Mouse (Mus musculus): ENCODE data around the gene Nr2f6. TPM values are rescaled to one million over a fixed set of nuclear protein-coding genes. Genes with fewer than 3 reads are reported as not detected.
A peak's percentile ranks its signal among the peaks of the same experiment; 100 is the strongest.
"Not testable (repeated sequence)": the region's sequence is repeated elsewhere in the genome, so short reads cannot be mapped to it uniquely, and the experiment has no call there.

The Nr2f6 gene
- total RNA-seq, 2 experiments from 2014 or later, result 70.5 to 80.8 TPM

DNA sequence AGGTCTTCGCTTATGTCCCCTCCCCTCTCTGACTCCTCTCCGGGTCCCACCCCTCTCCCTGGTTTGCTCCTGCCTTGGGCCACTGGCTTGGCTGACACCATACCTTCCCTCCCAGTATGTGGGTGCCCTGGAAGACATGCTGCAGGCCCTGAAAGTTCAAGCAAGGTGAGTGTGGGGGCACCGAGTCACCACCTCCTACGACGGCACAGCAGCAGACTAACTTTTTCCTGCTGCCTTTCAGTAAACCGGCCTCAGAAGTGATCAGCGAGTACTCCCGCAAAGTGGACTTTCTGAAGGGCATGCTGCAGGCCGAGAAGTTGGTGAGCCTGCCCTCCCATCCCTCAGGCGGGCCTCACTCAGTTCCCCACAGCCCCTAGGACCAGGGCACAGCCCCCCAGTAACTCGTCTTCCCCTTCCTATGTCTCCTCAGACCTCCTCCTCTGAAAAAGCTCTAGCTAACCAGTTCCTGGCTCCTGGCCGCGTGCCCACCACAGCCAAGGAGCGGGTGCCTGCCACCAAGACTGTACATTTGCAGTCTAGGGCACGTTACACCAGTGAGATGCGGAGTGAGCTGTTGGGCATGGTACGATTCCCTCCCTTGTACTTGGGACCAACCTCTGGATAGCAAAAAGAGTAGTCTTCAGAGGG lies 14.1 kb downstream of the Nr2f6 start:
- DNase-seq, result peak; percentile 53

GRCm38 (mm10) chr8:71366771-71367528 lies 14.8 kb downstream of the Nr2f6 start, which contains the start of gene Use1:
Gene Use1 (plus strand): TSS chr8:71366848.
- peak; percentile 93 for DNase-seq

DNA sequence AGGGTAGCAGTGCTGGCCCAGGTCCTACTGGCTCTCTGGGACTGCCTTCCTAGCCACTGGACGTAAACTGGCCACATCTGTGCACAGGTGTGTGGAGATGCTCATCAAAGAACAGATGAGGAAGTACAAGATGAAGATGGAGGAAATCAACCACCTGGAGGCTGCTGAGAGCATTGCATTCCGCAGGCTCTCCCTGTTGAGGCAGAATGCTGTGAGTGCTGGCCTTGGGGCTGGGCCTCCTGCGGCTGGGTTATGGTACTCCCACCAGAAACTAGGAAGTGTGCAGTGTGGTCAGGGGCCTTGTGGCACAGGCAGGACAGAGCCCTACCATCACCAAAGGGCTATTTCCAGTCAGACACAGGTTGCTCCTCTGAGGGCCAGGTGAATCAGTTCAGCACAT lies 23.7 kb downstream of the Nr2f6 start:
- DNase-seq, result no peak

- no peak for DNase-seq
Observed at GRCm38 (mm10) chr8:71351520-71351919, 30.2 kb downstream of the Nr2f6 start.

DNA sequence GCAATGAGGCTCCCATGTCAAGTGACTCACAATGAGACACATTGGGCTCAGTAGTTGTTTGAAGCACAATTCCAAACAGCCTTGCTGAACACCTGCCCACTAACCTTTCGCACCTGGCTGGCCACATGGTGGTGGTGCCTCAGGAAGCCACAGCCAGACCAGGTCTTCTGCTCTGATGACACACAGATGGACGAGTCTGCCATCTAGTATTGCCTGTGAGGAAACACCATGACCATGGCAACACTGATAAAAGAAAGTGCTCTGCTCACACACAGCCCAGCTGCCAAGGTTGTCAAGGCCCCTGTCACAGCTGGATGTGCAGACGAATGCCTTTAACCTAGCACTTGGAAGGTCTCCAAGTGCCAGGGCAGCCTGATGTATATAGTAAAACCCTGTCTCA lies 30.6 kb downstream of the Nr2f6 start:
- peak; percentile 24 for DNase-seq

DNA sequence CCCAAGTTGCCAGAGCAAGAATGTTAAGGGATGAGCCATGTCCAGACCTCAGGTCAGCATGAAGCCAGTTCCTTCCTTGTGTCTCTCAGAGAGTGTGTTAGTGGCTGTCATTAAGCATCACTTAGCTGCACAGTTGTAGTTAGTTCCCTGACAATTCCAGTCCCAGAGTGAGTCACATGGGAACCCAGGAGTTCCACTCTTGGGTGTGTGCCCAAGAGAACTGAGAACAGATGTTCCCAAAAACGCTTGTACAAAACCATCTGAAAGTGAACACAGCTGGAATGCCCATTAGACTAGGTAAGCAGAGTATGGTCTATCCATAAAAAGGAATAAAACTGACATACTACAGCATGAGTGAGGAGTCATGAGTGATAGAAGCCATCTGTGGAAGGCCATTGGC lies 35.2 kb downstream of the Nr2f6 start:
- no peak for DNase-seq

DNA sequence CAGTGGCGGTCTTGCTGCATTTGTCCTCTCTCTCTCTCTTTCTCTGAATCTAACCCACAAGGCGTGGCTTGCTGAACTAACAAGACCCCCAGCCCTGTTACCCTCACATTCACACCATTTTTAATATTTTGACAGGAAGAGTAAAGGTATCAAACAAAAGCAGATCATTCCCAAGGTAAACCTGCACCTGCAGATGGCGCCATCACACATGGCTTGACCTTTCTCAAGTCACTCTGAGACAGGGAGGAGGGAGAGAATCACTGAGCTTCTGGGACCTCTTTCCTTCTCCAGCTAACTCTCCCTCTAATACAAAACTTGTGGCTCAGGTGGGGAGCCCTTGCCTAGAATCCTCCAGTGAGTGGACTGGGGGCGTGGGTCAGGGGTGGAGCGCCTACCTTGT lies 41.1 kb downstream of the Nr2f6 start:
- DNase-seq, result peak; percentile 51

DNA sequence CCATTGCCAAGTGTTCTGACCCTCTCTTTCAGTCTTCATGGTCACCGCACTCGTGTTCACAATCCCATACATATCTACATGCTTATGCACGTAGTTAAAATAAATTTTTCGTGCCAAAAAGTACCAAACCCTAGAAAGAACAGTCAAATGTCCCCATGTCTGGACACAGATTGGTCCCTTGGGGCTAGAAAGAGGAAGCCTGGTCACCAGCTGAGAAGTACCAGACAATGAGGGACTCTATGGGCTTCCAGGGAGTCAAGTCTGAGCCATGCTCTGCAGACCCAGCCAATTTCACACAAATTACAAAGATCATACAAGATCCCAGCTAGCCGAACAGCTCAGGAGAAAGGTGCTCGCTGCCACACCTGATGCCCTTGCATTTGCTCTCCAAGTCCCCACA lies 43.9 kb downstream of the Nr2f6 start:
- not testable (repeated sequence) for DNase-seq

- peak; percentile 40 for DNase-seq
Observed at GRCm38 (mm10) chr8:71324848-71325247, 56.9 kb downstream of the Nr2f6 start.

Other genes starting within 250 kb of the Nr2f6 start
- 10 to 100 TPM; 32.3 to 34.2 TPM for gene Myo9b, start 109.2 kb downstream of the Nr2f6 start, total RNA-seq (2021)
- 10 to 100 TPM; 17.0 to 20.1 TPM for gene Haus8, start 109.0 kb downstream of the Nr2f6 start, total RNA-seq (2021)
- 100 to 1,000 TPM; 170 to 185 TPM for gene Use1, start 15.1 kb downstream of the Nr2f6 start, total RNA-seq (2021)
- gene Ocel1, start 10.7 kb downstream of the Nr2f6 start, total RNA-seq (2021), result 10 to 100 TPM; 15.7 to 19.9 TPM
- gene Ushbp1, start 13.8 kb upstream of the Nr2f6 start, total RNA-seq (2021), result 10 to 100 TPM; 28.6 to 43.1 TPM
- 10 to 100 TPM; 85.4 to 97.4 TPM for gene Babam1, start 14.9 kb upstream of the Nr2f6 start, total RNA-seq (2021)
- 10 to 100 TPM in 1 of 2 experiments, 1 to 10 TPM in 1; 4.9 to 10.1 TPM for gene Ankle1, start 24.1 kb upstream of the Nr2f6 start, total RNA-seq (2021)
- 10 to 100 TPM; 38.8 to 47.5 TPM for gene Abhd8, start 81.7 kb upstream of the Nr2f6 start, total RNA-seq (2021)
- gene Mrpl34, start 83.0 kb upstream of the Nr2f6 start, total RNA-seq (2021), result 100 to 1,000 TPM; 141 to 156 TPM
- gene Dda1, start 87.2 kb upstream of the Nr2f6 start, total RNA-seq (2021), result 10 to 100 TPM; 46.1 to 48.5 TPM
- gene Ano8, start 104.0 kb upstream of the Nr2f6 start, total RNA-seq (2021), result 10 to 100 TPM; 14.1 to 21.4 TPM
- 10 to 100 TPM; 18.5 to 29.5 TPM for gene Gtpbp3, start 106.1 kb upstream of the Nr2f6 start, total RNA-seq (2021)
- gene Plvap, start 129.8 kb upstream of the Nr2f6 start, total RNA-seq (2021), result 100 to 1,000 TPM in 1 of 2 experiments, 10 to 100 TPM in 1; 95.1 to 101 TPM
- under 1 TPM; 0.15 to 0.42 TPM for gene Ccdc194, start 143.8 kb upstream of the Nr2f6 start, total RNA-seq (2021)
- 10 to 100 TPM; 34.5 to 37.3 TPM for gene Bst2, start 155.5 kb upstream of the Nr2f6 start, total RNA-seq (2021)
- gene Mvb12a, start 161.0 kb upstream of the Nr2f6 start, total RNA-seq (2021), result 10 to 100 TPM; 61.9 to 63.5 TPM
- 1 to 10 TPM; 1.7 to 3.5 TPM for gene Tmem221, start 176.9 kb upstream of the Nr2f6 start, total RNA-seq (2021)
- gene Nxnl1, start 184.6 kb upstream of the Nr2f6 start, total RNA-seq (2021), result under 1 TPM; 0.82 to 0.84 TPM
- gene Slc27a1, start 186.9 kb upstream of the Nr2f6 start, total RNA-seq (2021), result 100 to 1,000 TPM in 1 of 2 experiments, 10 to 100 TPM in 1; 97.4 to 118 TPM
- gene Pgls, start 210.2 kb upstream of the Nr2f6 start, total RNA-seq (2021), result 100 to 1,000 TPM; 233 to 245 TPM
- gene Fam129c, start 215.7 kb upstream of the Nr2f6 start, total RNA-seq (2021), result 1 to 10 TPM; 3.9 to 4.2 TPM
- 10 to 100 TPM; 56.3 to 58.9 TPM for gene Colgalt1, start 229.0 kb upstream of the Nr2f6 start, total RNA-seq (2021)

Measured in adrenal gland, postnatal 10 days (tissue).